ENCODE assay signal across 16 mouse cellular contexts in genomic region chr3:142422229-142422628, GRCm38 (mm10). TPM values are rescaled to one million over a fixed set of nuclear protein-coding genes. Genes with fewer than 3 reads are reported as not detected.
DNase-seq lines count a peak whose midpoint lies in the region; ATAC-seq lines count a peak whose summit lies in the region.
"Had no signal": no experiment of that assay in that cellular context is flagged by ENCODE, and none has a peak within 500 bp of the region (broad histone marks: within the 10 kb centered on the region; RNA-seq: fewer than 3 reads in every experiment).

No protein-coding gene starts in this region.

- H3K9me3 ChIP-seq in kidney, embryonic 16.5 days (ENCODE audit: low read length), result no peaks in the 10 kb centered on the region
- no peaks in the 10 kb centered on the region for H3K9me3 ChIP-seq in kidney, embryonic 15.5 days (replicated peaks)
- H3K9me3 ChIP-seq in heart, embryonic 13.5 days, result no peaks in the 10 kb centered on the region
- H3K9me3 ChIP-seq: neural tube, embryonic 13.5 days had no signal

- DNase-seq in cerebellum, postnatal 14 days, result peak; percentile 57 to 63
- no peak for DNase-seq in cerebellum, adult 11 months
- DNase-seq in Muller cell, postnatal 12 days (ENCODE audit: inconsistent ontology term), result peak; percentile 46
- no peak for DNase-seq in right cerebral cortex, adult 2 months (ENCODE audit: low spot score in 2 of 2)
- DNase-seq in left cerebral cortex, adult 8-10 months (ENCODE audit: low spot score in 2 of 2), result no peak
- DNase-seq: cerebellum, adult 11-12 months; lung, postnatal 36 days; thymus, adult 2 months had no signal

- H3K9ac ChIP-seq in kidney, embryonic 16.5 days (replicated peaks; ENCODE audit: low read length), result no peak overlapping the region
- H3K9ac ChIP-seq in kidney, embryonic 15.5 days, result no peak overlapping the region
- H3K9ac ChIP-seq in heart, embryonic 13.5 days, result no peak overlapping the region
- H3K9ac ChIP-seq: liver, embryonic 14.5 days; neural tube, embryonic 13.5 days had no signal

- no peaks in the 10 kb centered on the region for H3K36me3 ChIP-seq in kidney, embryonic 16.5 days (ENCODE audit: insufficient read depth, low read length)
- no peaks in the 10 kb centered on the region for H3K36me3 ChIP-seq in kidney, embryonic 15.5 days
- H3K36me3 ChIP-seq in heart, embryonic 13.5 days, result no peaks in the 10 kb centered on the region
- H3K36me3 ChIP-seq: neural tube, embryonic 13.5 days had no signal

- no peak for ATAC-seq in kidney, embryonic 16.5 days (ENCODE audit: low FRiP score, low TSS enrichment)
- no peak for ATAC-seq in kidney, embryonic 15.5 days (replicated peaks; ENCODE audit: low FRiP score)
- ATAC-seq in heart, embryonic 13.5 days (ENCODE audit: extremely low read depth, insufficient number of reproducible peaks, low FRiP score, low TSS enrichment), result no peak
- ATAC-seq: inflammation-experienced regulatory T-cells, adult 6 months; midbrain, embryonic 16.5 days had no signal

- WGBS in kidney, embryonic 16.5 days, result 82% methylated on average over 4 of the region's 4 CpGs
- 85% methylated on average over 4 of the region's 4 CpGs for WGBS in kidney, embryonic 15.5 days
- 42% methylated on average over 4 of the region's 4 CpGs for WGBS in heart, embryonic 13.5 days

- H3K4me2 ChIP-seq in kidney, embryonic 16.5 days (replicated peaks; ENCODE audit: low read depth, low read length), result no peak overlapping the region
- H3K4me2 ChIP-seq in kidney, embryonic 15.5 days, result no peak overlapping the region
- H3K4me2 ChIP-seq in heart, embryonic 13.5 days, result no peak overlapping the region
- H3K4me2 ChIP-seq: neural tube, embryonic 13.5 days had no signal

- no peaks in the 10 kb centered on the region for H3K27me3 ChIP-seq in kidney, embryonic 16.5 days (ENCODE audit: insufficient read depth, low read length)
- no peaks in the 10 kb centered on the region for H3K27me3 ChIP-seq in kidney, embryonic 15.5 days
- no peaks in the 10 kb centered on the region for H3K27me3 ChIP-seq in heart, embryonic 13.5 days (replicated peaks)
- H3K27me3 ChIP-seq: neural tube, embryonic 13.5 days had no signal

- H3K4me3 ChIP-seq in kidney, embryonic 16.5 days (ENCODE audit: low read length), result no peak overlapping the region
- H3K4me3 ChIP-seq in kidney, embryonic 15.5 days (replicated peaks), result no peak overlapping the region
- H3K4me3 ChIP-seq in heart, embryonic 13.5 days, result no peak overlapping the region
- H3K4me3 ChIP-seq: erythroblast, embryonic 14.5 days; neural tube, embryonic 13.5 days had no signal

- peak overlapping the region; percentile 46 for H3K27ac ChIP-seq in kidney, embryonic 16.5 days (ENCODE audit: low read length)
- no peak overlapping the region for H3K27ac ChIP-seq in kidney, embryonic 15.5 days
- peak overlapping the region; percentile 74 for H3K27ac ChIP-seq in heart, embryonic 13.5 days (replicated peaks)
- H3K27ac ChIP-seq: liver, embryonic 14.5 days; neural tube, embryonic 13.5 days had no signal

- H3K4me1 ChIP-seq in kidney, embryonic 16.5 days (ENCODE audit: insufficient read depth, low read length), result peaks cover 26% of the 10 kb centered on the region
- H3K4me1 ChIP-seq in kidney, embryonic 15.5 days, result peaks cover 18% of the 10 kb centered on the region
- H3K4me1 ChIP-seq in heart, embryonic 13.5 days, result peaks cover 28% of the 10 kb centered on the region
- H3K4me1 ChIP-seq: neural tube, embryonic 13.5 days had no signal

RNA-seq across cellular contexts. Expression of gene Pdlim5, which starts 26.7 kb away (rescaled TPM):
- 47.9 and 50.7 TPM in 2 replicates for polyA plus RNA-seq in kidney, embryonic 16.5 days (2015; fragmentation: Nextera tagmentation; extraction: Ambion mirVana)
- polyA plus RNA-seq in kidney, embryonic 15.5 days (2015; fragmentation: Nextera tagmentation; extraction: Ambion mirVana), result 45.8 and 46.6 TPM in 2 replicates
- polyA plus RNA-seq in heart, embryonic 13.5 days (2015; fragmentation: Nextera tagmentation; extraction: Ambion mirVana), result 169 and 191 TPM in 2 replicates
- 10 to 100 TPM; 19.5 to 27.0 (median 25.2) TPM for total RNA-seq in left cerebral cortex, adult 8-10 months (2022)

Comparison
In these comparisons a context has a peak if more than half of its experiments do, and no peak if none do; other contexts are left out.
1. DNase-seq: peak in cerebellum, postnatal 14 days (2 of 2) and Muller cell, postnatal 12 days (single experiment); none in cerebellum, adult 11 months (single experiment), right cerebral cortex, adult 2 months (0 of 2) and left cerebral cortex, adult 8-10 months (0 of 2).